Mouse (Mus musculus) layer of hippocampus, adult 11-12 months (tissue): ENCODE data around the gene Golm1.

Experiments used
- DNase-seq: peaks from one replicate; pipeline ENCODE4 v3.0.0; 2022; ENCODE audit warnings: low spot score

Golm1 gene

DNA sequence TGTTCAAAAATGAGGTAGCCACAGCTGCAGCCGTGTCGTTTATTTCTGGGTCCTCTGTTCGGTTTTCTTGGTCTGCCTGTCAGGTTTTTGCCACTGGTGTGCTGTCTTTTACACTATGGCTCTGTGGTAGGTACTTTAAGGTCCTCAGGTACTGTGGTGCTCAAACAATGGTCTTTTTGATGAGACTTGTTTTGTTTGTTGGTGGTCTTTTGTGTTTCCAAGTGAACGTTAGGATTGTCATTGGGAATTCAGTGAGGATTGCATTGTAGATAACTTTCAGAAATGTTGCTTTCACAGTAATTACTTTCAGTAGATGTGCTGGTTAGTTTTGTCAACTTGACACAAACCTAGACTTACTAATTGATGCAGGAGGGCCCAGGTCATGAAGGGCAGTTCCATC lies 85.9 kb downstream of the Golm1 start:
- DNase-seq = no peak

DNA sequence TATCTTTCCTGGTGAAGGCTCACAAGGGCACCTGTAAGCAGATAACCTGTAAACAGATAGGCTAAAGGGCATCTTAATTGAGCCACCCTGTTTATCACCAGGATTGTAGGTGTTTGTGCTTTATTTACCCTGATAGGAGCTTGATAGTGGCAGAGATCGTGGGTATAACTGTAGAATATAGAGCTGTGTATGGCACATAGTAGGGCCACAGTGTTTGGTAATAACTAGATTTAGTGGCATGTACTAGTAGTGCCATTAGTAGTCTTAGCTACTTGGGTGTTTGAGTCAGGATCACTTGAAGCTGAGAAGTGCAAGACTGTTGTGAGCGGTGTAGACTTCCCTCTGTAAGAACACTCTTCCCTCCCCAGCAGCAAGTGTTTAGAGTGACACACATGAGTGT lies 88.4 kb downstream of the Golm1 start:
- no peak for DNase-seq

DNA sequence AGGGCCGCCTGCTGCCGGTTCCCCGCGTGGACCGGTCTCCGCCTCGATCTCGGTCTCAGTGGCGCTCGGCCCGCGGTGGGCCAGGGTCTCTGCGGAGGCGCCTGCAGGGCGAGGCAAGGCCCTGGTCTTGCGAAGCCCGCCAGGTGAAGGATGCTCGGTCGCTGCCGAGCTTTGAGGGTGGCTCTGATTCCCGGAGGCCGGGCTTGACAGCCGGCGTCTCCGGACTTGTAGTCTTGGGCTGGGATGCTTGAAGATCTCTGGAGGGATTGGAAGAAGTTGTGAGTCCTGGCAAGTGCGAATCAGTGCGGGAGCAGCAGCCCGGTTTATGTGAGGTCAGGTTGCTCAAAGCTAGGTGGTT lies 90.0 kb downstream of the Golm1 start:
- DNase-seq = peak; percentile 24

DNA sequence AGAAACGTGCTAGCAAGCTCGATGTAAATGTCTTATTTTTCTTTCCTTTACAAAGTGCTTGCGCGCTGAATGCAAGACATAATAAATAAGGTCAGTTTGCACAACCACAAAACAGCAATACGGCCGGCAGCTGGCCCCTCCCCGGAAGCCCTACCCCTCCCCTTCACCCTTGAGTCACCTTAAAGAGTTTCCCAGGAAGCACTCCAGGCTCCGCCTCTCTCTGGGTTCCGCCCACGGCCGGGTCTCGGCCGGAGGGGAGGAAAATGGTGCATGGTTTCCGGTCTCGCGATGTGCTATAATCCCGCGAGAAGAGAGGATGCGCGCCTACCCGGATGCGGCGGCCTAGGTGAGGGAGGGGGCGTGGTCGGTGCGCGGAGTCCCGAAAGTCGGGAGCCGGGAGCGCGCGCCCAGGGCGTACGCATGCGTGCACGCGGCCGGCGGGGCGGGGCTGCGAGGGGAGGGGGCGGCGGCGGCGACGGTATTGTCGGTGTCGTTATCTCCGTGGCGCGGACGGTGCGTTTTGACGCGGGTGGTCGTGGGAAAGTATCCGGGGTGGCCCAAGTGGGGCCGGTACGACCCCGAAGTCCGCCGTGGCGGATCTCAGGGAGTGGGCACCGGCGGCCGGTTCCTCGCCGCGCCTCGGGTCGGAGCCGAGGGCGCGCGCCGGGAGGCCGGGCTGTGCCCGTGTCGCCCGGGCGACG lies 90.5 kb downstream of the Golm1 start, which contains the start of the genes Agtpbp1 and Naa35:
TSS of gene Agtpbp1 (minus strand) at position 281 of the 701 bp plus-strand sequence.
TSS of gene Naa35 (plus strand) at position 313 of the 701 bp plus-strand sequence.
- peak; percentile 99 for DNase-seq
